Mouse (Mus musculus) embryonic facial prominence, embryonic 10.5 days (tissue): ENCODE measurements around the gene Usp39. TPM values are rescaled to one million over a fixed set of nuclear protein-coding genes. Genes with fewer than 3 reads are reported as not detected.

ENCODE experiments used
- DNase-seq: peaks from one replicate; pipeline ENCODE4 v3.0.0-alpha.2; 2017; ENCODE audit warnings: low spot score
- H3K27ac ChIP-seq: fragments of 300-500 bp; sonication (generic); replicated peaks from 2 replicates; pipeline ENCODE4 v1.5.1; 2016; ENCODE audit warnings: mild to moderate bottlenecking
- H3K27me3 ChIP-seq: fragments of 300-500 bp; sonication (generic); replicated peaks from 2 replicates; pipeline ENCODE4 v1.6.1; 2016; ENCODE audit warnings: low read depth, mild to moderate bottlenecking; ENCODE audit not compliant: poor library complexity, severe bottlenecking
- H3K36me3 ChIP-seq: fragments of 300-500 bp; sonication (generic); replicated peaks from 2 replicates; pipeline ENCODE4 v1.6.1; 2016; ENCODE audit warnings: mild to moderate bottlenecking, moderate library complexity
- H3K4me1 ChIP-seq: fragments of 300-500 bp; sonication (generic); 2 replicates; pipeline ENCODE4 v1.6.1; 2016
- H3K4me3 ChIP-seq: fragments of 300-500 bp; sonication (generic); 2 replicates; pipeline ENCODE4 v1.5.1; 2016; ENCODE audit warnings: mild to moderate bottlenecking, moderate library complexity
- H3K9me3 ChIP-seq: fragments of 300-500 bp; sonication (generic); 2 replicates; pipeline ENCODE4 v1.6.1; 2016; ENCODE audit warnings: mild to moderate bottlenecking
- WGBS: fragments of 180-500 bp; shearing (Covaris S2); methylation state at CpG from one replicate; pipeline ENCODE4 v1.1.7; 2016; 5-methylcytosine and 5-hydroxymethylcytosine counted together
- polyA plus RNA-seq: library from polyadenylated mRNA; unstranded; fragments of >200 nt; fragmentation: Nextera tagmentation; extraction: Ambion mirVana; gene quantifications from 2 replicates; pipeline ENCODE4 v1.2.1, GENCODE M21; 2016

The Usp39 gene
- polyA plus RNA-seq, 1 experiment from 2014 or later, result 83.4 TPM

GRCm38 (mm10) chr6:72357164-72358079 is 12.4 kb upstream of the Usp39 start:
- Histone ChIP-seq H3K27ac (no peak overlapping the region), H3K27me3 (no peaks in the 10 kb centered on the region), H3K4me1 (peaks cover 59% of the 10 kb centered on the region), H3K36me3 (peaks cover 38% of the 10 kb centered on the region), H3K9me3 (no peaks in the 10 kb centered on the region), H3K4me3 (no peak overlapping the region)
- DNase-seq, result no peak
- WGBS, result 80% methylated on average over 5 of the region's 5 CpGs

DNA sequence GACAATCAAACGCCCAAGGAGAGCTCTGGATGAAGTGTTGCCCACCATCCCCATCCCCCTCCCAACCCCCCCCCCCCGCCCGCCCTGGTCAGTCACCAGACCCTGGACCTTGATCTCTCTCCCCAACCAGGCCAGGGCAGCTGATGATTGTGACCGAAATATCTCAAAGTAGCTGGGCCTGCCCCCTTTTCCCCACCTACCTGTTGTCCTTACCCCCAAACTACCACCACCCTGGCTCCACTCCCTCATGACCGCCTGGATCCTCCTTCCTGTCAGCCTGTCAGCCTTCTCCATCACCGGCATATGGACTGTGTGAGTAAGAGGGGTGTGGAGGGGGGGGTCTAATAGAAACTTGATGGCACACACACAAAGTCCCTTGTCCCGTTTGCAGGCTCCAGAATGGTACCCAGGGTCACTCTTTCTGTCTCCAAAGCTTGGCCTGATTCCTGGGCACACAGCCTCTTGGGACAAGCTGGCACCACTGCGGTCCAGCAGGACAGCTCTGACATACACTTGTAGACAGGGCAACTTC is 11.1 kb upstream of the Usp39 start:
- H3K4me3 ChIP-seq, result peak overlapping the region; percentile 73
- H3K27me3 ChIP-seq, result no peaks in the 10 kb centered on the region
- peak overlapping the region; percentile 76; the same call in 1 of the 2 replicates for H3K27ac ChIP-seq
- DNase-seq, result no peak
- peaks cover 59% of the 10 kb centered on the region for H3K4me1 ChIP-seq
- peaks cover 43% of the 10 kb centered on the region for H3K36me3 ChIP-seq
- no peaks in the 10 kb centered on the region for H3K9me3 ChIP-seq
- WGBS, result 32% methylated on average over 8 of the region's 8 CpGs

GRCm38 (mm10) chr6:72355066-72355911 is 10.3 kb upstream of the Usp39 start, which contains the start of gene Tmem150a:
TSS of gene Tmem150a (plus strand) at chr6:72355447.
- peak; percentile 87 for DNase-seq
- H3K27ac ChIP-seq, result peak within 1 kb of the TSS; percentile 76
- no peaks in the 10 kb centered on the region for H3K27me3 ChIP-seq
- H3K36me3 ChIP-seq, result peaks cover 45% of the 10 kb centered on the region
- H3K4me1 ChIP-seq, result peaks cover 51% of the 10 kb centered on the region
- H3K9me3 ChIP-seq, result no peaks in the 10 kb centered on the region
- under 1% methylated on average over 71 of the region's 71 CpGs for WGBS
- peak within 1 kb of the TSS; percentile 73 for H3K4me3 ChIP-seq

- peaks cover 50% of the 10 kb centered on the region for H3K4me1 ChIP-seq
- H3K4me3 ChIP-seq, result no peak overlapping the region
- peaks cover 45% of the 10 kb centered on the region for H3K36me3 ChIP-seq
- H3K27me3 ChIP-seq, result no peaks in the 10 kb centered on the region
- H3K27ac ChIP-seq, result no peak overlapping the region
- 72% methylated on average over 1 of the region's 1 CpGs for WGBS
- no peaks in the 10 kb centered on the region for H3K9me3 ChIP-seq
- no peak for DNase-seq
These were observed 9.0 kb upstream of the Usp39 start for GRCm38 (mm10) chr6:72354025-72354424.

GRCm38 (mm10) chr6:72352636-72353405 is 7.8 kb upstream of the Usp39 start:
- WGBS, result 68% methylated on average over 5 of the region's 5 CpGs
- Histone ChIP-seq H3K9me3 (no peaks in the 10 kb centered on the region), H3K27me3 (no peaks in the 10 kb centered on the region), H3K4me3 (no peak overlapping the region), H3K4me1 (peaks cover 62% of the 10 kb centered on the region), H3K36me3 (peaks cover 42% of the 10 kb centered on the region), H3K27ac (no peak overlapping the region)
- DNase-seq, result no peak

DNA sequence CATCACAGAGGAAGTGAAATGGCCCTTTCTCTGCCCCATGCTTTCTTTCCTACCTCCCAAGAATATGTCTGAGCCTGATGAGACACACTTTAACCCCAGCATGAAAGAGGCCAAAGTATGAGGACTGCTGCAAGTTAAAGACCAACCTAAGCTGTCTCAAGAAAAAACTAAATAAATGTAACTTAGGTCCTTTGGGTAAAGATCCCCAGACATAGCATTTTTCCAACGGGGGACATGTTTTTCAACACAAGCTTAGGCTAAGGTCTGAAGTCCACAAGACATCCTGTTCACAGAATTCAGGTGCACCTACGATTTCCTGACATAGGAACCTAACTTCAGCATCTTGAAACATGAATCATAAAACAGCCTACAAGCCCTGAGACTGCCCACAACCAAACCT is 5.2 kb upstream of the Usp39 start:
- no peaks in the 10 kb centered on the region for H3K9me3 ChIP-seq
- 91% methylated on average over 2 of the region's 2 CpGs for WGBS
- H3K4me1 ChIP-seq, result peaks cover 68% of the 10 kb centered on the region
- H3K27ac ChIP-seq, result no peak overlapping the region
- H3K36me3 ChIP-seq, result peaks cover 33% of the 10 kb centered on the region
- H3K27me3 ChIP-seq, result no peaks in the 10 kb centered on the region
- H3K4me3 ChIP-seq, result no peak overlapping the region
- no peak for DNase-seq

- H3K9me3 ChIP-seq, result no peaks in the 10 kb centered on the region
- WGBS, result 82% methylated on average over 10 of the region's 10 CpGs
- H3K27ac ChIP-seq, result no peak overlapping the region
- no peaks in the 10 kb centered on the region for H3K27me3 ChIP-seq
- H3K4me3 ChIP-seq, result peak overlapping the region; percentile 77; the same call in 1 of the 2 replicates
- DNase-seq, result no peak
- H3K4me1 ChIP-seq, result peaks cover 63% of the 10 kb centered on the region
- H3K36me3 ChIP-seq, result peaks cover 33% of the 10 kb centered on the region
These were observed 3.4 kb upstream of the Usp39 start for GRCm38 (mm10) chr6:72348411-72348810.

DNA sequence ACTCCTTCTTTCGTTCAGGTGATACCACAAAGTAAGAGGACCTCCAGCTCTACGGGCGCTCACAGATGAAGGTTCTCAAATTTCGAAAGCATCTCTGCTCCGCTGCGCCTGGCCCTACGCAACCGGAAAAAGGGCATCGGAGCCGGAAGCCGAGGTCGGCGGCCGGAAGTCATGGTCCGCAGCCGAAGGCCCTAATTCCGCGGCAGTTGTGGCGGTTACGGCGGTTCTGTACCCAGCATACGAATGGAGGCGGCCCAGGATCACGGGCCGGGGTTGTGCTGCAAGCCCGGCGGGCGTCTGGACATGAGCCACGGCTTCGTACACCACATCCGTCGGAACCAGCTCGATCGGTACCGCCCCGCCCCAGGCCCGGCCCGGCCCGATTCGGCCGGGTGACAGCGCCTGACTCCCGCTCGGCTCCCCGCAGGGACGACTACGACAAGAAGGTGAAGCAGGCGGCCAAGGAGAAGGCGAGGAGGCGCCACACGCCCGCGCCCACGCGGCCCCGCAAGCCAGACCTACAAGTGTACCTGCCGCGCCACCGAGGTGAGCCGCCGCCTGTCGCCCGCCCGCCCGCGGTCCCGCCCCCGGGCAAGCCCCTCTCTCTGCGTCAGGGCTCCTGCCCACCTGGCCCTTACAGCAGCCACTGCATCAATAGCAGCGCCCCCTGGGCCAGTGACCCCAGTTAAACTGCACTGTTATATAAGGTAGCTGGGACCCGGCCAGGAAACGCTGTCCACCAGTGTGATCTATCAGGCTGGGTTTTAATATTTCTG is 2.4 kb upstream of the Usp39 start, which contains the start of gene 0610030E20Rik:
0610030E20Rik (plus strand) TSS at position 152 of the 776 bp plus-strand sequence.
- peak within 1 kb of the TSS; percentile 77 for H3K4me3 ChIP-seq
- peak; percentile 86 for DNase-seq
- H3K27me3 ChIP-seq, result no peaks in the 10 kb centered on the region
- peaks cover 55% of the 10 kb centered on the region for H3K4me1 ChIP-seq
- no peaks in the 10 kb centered on the region for H3K9me3 ChIP-seq
- peak within 1 kb of the TSS; percentile 95 for H3K27ac ChIP-seq
- WGBS, result under 1% methylated on average over 72 of the region's 72 CpGs
- H3K36me3 ChIP-seq, result peaks cover 38% of the 10 kb centered on the region

- Histone ChIP-seq H3K9me3 (no peaks in the 10 kb centered on the region), H3K4me1 (peaks cover 53% of the 10 kb centered on the region), H3K36me3 (peaks cover 39% of the 10 kb centered on the region), H3K27me3 (no peaks in the 10 kb centered on the region), H3K4me3 (peak overlapping the region; percentile 77; the same call in 1 of the 2 replicates), H3K27ac (no peak overlapping the region)
- no peak for DNase-seq
- 79% methylated on average over 4 of the region's 4 CpGs for WGBS
These were observed 1.3 kb upstream of the Usp39 start for GRCm38 (mm10) chr6:72346261-72346660.

GRCm38 (mm10) chr6:72345633-72346032 is 649 bp upstream of the Usp39 start:
- Histone ChIP-seq H3K36me3 (peaks cover 37% of the 10 kb centered on the region), H3K4me1 (peaks cover 59% of the 10 kb centered on the region), H3K4me3 (peak overlapping the region; percentile 72), H3K9me3 (no peaks in the 10 kb centered on the region), H3K27me3 (no peaks in the 10 kb centered on the region), H3K27ac (peak overlapping the region; percentile 87; the same call in 1 of the 2 replicates)
- WGBS, result 48% methylated on average over 6 of the region's 6 CpGs
- no peak for DNase-seq

- H3K27me3 ChIP-seq, result no peaks in the 10 kb centered on the region
- no peaks in the 10 kb centered on the region for H3K9me3 ChIP-seq
- H3K4me3 ChIP-seq, result peak overlapping the region; percentile 72
- H3K4me1 ChIP-seq, result peaks cover 68% of the 10 kb centered on the region
- H3K27ac ChIP-seq, result peak overlapping the region; percentile 87
- DNase-seq, result no peak
- under 1% methylated on average over 42 of the region's 42 CpGs for WGBS
- peaks cover 36% of the 10 kb centered on the region for H3K36me3 ChIP-seq
These were observed 449 bp downstream of the Usp39 start for GRCm38 (mm10) chr6:72344396-72345073.
